Mouse (Mus musculus) urinary bladder, postnatal 0 days (tissue): ENCODE results near the gene Ing2. TPM values are rescaled to one million over a fixed set of nuclear protein-coding genes. Genes with fewer than 3 reads are reported as not detected.

Experiments used
- polyA plus RNA-seq: library from polyadenylated mRNA; unstranded; fragments of >200 nt; fragmentation: Nextera tagmentation; extraction: Ambion mirVana; gene quantifications from 2 replicates; pipeline ENCODE4 v1.2.1, GENCODE M21; 2015

The Ing2 gene
- polyA plus RNA-seq, result 9.7 and 9.9 TPM in 2 replicates

DNA sequence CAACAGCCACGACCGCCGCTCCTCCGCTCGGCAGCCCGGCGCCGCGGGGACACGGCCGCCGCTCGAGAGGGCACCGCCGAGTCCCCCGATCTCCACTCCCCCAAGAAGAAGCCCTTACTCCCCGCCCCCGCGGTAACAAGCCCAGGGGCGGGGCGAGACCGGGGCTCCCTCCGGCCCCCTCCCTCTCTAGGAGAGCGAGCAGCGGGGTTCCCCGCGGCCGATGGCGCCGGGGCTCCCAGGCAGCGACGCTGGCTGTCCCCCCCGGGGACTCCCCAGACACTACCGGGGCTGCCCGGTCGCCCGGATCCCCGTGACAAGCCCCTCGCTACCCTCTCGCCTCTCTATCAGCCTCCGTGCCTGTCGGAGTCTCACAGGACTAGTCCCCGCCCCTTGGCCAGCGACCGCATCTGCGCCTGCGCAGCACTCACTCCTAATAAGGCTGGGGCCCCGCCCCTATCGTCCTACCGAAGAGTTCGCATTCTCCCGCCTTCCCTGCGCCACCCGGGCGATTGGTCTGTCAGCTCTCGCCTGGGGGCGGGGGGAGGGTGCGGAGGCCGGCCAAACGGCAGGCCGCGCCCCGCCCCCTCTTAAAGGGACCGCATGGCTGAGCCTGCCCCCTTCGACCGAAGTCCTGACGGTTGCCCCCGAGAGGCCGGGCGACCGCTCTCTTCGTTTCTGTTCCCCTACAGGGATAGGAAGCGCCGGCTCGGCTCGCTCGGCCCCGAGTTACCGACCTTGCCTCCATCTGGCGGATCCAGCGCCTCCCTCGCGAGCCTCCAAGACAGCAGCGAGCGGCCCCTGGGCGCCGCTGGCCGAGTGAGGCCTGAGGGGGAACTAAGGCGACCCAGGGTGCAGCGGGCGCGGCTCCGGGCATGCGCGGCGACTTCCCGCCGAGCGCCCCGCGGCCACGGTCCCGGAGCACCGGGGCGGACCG is at the start of gene Ing2:
Gene Ing2 (minus strand): TSS at position 780 of the 934 bp plus-strand sequence.

GRCm38 (mm10) chr8:47713761-47714745 is 38.7 kb upstream of the Ing2 start, which contains the start of gene Cdkn2aip:
TSS of gene Cdkn2aip (minus strand) at chr8:47713932.

Other genes with a start within 250 kb of the Ing2 start
- gene Stox2, start 229.2 kb downstream of the Ing2 start, polyA plus RNA-seq, result 5.0 and 6.2 TPM in 2 replicates
- gene Trappc11, start 142.1 kb downstream of the Ing2 start, polyA plus RNA-seq, result 14.9 and 16.1 TPM in 2 replicates
- 30.2 TPM in 2 replicates for gene Rwdd4a, start 141.9 kb downstream of the Ing2 start, polyA plus RNA-seq
- gene Cdkn2aip, start 38.4 kb upstream of the Ing2 start, polyA plus RNA-seq, result 12.4 and 13.7 TPM in 2 replicates
- gene Cldn24, start 146.6 kb upstream of the Ing2 start, polyA plus RNA-seq, result not detected in 2 replicates
- gene Cldn22, start 148.9 kb upstream of the Ing2 start, polyA plus RNA-seq, result not detected in 2 replicates